Mouse (Mus musculus): ENCODE results near the gene Trpm2. TPM values are rescaled to one million over a fixed set of nuclear protein-coding genes. Genes with fewer than 3 reads are reported as not detected.

Gene Trpm2
- polyA plus RNA-seq, 1 experiment, result 21.0 TPM

DNA sequence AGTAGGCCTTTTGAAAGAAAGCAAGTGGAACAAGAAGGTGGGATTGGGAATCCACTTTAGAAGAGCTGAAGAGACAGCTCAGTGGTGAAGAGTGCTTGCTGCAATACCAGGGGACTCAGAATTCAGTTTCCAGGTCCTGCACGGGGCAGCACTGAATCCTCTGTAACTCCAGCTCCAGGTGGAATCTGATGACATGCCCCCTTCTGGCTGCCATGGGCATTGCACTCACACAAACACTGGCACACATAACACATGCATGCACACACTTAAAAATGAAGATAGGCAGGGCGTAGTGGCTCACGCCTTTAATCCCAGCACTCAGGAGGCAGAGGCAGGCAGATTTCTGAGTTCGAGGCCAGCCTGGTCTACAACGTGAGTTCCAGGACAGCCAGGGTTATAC lies 87.8 kb downstream of the Trpm2 start:
- 89% methylated on average over 5 of the region's 5 CpGs for WGBS
- H3K36me3 ChIP-seq (ENCODE audit: control insufficient read depth, insufficient read depth, low read length), result no peaks in the 10 kb centered on the region
- H3K27me3 ChIP-seq (ENCODE audit: control insufficient read depth, insufficient read depth, low read length), result no peaks in the 10 kb centered on the region
- no peak for TF ChIP-seq POLR2A (IDR thresholded peaks at IDR 0.05; ENCODE audit: control insufficient read depth, extremely low read depth, insufficient read depth, low read length, poor library complexity)
- no peak for TF ChIP-seq CTCF (IDR thresholded peaks at IDR 0.05; ENCODE audit: borderline replicate concordance, control insufficient read depth, extremely low read depth, insufficient read depth, low read length, poor library complexity)
- H3K4me3 ChIP-seq (ENCODE audit: control insufficient read depth, insufficient read depth, low read length), result no peak overlapping the region
- H3K27ac ChIP-seq (ENCODE audit: control insufficient read depth, insufficient read depth, low read length), result no peak overlapping the region
- no peaks in the 10 kb centered on the region for H3K4me1 ChIP-seq (replicated peaks; ENCODE audit: control insufficient read depth, insufficient read depth, low read length)
- DNase-seq, result peak; percentile 7

DNA sequence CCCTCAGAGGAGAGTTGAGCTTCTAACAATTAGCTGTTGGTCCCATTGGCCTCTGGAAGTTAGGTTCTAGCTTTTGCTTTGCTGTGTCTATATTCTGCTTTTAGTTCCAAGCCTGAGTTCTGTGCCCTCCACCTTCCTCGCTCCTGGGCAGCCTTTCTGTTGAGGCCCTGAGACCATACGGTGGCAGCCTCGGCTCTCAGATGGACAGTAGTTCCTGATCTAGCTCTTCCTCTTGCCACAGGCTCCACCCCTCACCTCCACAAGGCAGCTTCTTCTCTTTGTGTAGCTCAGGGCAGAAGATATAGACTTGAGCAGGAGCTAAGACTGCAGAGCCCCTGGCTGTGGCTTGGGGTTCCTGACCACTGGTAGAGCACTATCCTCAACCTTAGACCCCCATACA lies 90.1 kb downstream of the Trpm2 start:
- no peaks in the 10 kb centered on the region for H3K36me3 ChIP-seq (ENCODE audit: control insufficient read depth, insufficient read depth, low read length)
- H3K4me3 ChIP-seq (ENCODE audit: control insufficient read depth, insufficient read depth, low read length), result no peak overlapping the region
- H3K27ac ChIP-seq (ENCODE audit: control insufficient read depth, insufficient read depth, low read length), result no peak overlapping the region
- peaks cover 5% of the 10 kb centered on the region for H3K4me1 ChIP-seq (replicated peaks; ENCODE audit: control insufficient read depth, insufficient read depth, low read length)
- WGBS, result 19% methylated on average over 3 of the region's 3 CpGs
- H3K27me3 ChIP-seq (ENCODE audit: control insufficient read depth, insufficient read depth, low read length), result no peaks in the 10 kb centered on the region
- TF ChIP-seq POLR2A (IDR thresholded peaks at IDR 0.05; ENCODE audit: control insufficient read depth, extremely low read depth, insufficient read depth, low read length, poor library complexity) (no peak), CTCF (IDR thresholded peaks at IDR 0.05; ENCODE audit: borderline replicate concordance, control insufficient read depth, extremely low read depth, insufficient read depth, low read length, poor library complexity) (no peak)
- DNase-seq, result no peak

DNA sequence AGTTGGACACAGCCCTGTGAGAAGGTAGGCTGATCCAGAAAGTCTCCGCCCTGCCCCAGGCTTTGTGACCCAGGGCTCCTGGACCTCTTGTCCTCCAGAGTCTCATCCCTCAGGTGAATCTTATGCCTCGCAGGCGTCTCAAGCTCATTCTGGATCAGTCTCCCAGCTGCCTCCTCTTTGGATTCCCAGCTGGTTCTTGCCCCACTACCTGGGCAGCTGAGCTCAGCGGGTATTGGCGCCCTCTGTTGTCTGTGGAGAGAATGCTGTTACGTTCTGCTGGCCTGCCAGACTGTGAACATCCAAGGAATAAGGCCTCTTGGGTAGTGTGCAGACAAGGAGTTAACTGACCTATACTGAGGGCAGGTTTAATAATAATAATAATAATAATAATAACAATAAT lies 91.4 kb downstream of the Trpm2 start:
- TF ChIP-seq CTCF (IDR thresholded peaks at IDR 0.05; ENCODE audit: borderline replicate concordance, control insufficient read depth, extremely low read depth, insufficient read depth, low read length, poor library complexity), result no peak
- no peak for TF ChIP-seq POLR2A (IDR thresholded peaks at IDR 0.05; ENCODE audit: control insufficient read depth, extremely low read depth, insufficient read depth, low read length, poor library complexity)
- DNase-seq, result peak; percentile 44
- no peak overlapping the region for H3K27ac ChIP-seq (ENCODE audit: control insufficient read depth, insufficient read depth, low read length)
- WGBS, result 78% methylated on average over 6 of the region's 6 CpGs
- peaks cover 5% of the 10 kb centered on the region for H3K4me1 ChIP-seq (replicated peaks; ENCODE audit: control insufficient read depth, insufficient read depth, low read length)
- no peaks in the 10 kb centered on the region for H3K27me3 ChIP-seq (ENCODE audit: control insufficient read depth, insufficient read depth, low read length)
- H3K36me3 ChIP-seq (ENCODE audit: control insufficient read depth, insufficient read depth, low read length), result no peaks in the 10 kb centered on the region
- no peak overlapping the region for H3K4me3 ChIP-seq (ENCODE audit: control insufficient read depth, insufficient read depth, low read length)

DNA sequence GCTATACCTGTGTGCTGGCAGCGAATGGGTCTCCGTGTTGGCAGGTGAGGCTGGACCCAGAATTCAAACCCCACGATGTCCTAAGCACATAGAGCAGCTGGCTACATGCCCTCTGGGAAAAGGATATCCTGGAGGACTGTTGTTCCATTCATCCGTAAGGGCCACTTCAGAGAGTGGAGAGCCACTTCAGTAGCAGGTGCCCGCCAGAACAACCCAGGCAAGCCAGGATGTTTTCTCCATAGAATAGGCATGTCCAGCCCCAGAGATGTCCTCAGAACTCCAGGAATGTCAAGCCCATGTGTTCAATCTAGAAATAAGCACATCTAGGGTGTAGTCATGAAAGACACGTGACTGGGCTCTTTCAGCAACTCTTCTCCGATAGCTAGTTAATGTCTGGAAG lies 100.7 kb downstream of the Trpm2 start:
- no peaks in the 10 kb centered on the region for H3K36me3 ChIP-seq (ENCODE audit: control insufficient read depth, insufficient read depth, low read length)
- H3K27me3 ChIP-seq (ENCODE audit: control insufficient read depth, insufficient read depth, low read length), result no peaks in the 10 kb centered on the region
- WGBS, result 94% methylated on average over 7 of the region's 7 CpGs
- no peak for DNase-seq
- H3K27ac ChIP-seq (ENCODE audit: control insufficient read depth, insufficient read depth, low read length), result no peak overlapping the region
- H3K4me1 ChIP-seq (replicated peaks; ENCODE audit: control insufficient read depth, insufficient read depth, low read length), result peaks cover 4% of the 10 kb centered on the region; the same call in 1 of the 2 replicates
- TF ChIP-seq POLR2A (IDR thresholded peaks at IDR 0.05; ENCODE audit: control insufficient read depth, extremely low read depth, insufficient read depth, low read length, poor library complexity) (no peak), CTCF (IDR thresholded peaks at IDR 0.05; ENCODE audit: borderline replicate concordance, control insufficient read depth, extremely low read depth, insufficient read depth, low read length, poor library complexity) (no peak)
- H3K4me3 ChIP-seq (ENCODE audit: control insufficient read depth, insufficient read depth, low read length), result no peak overlapping the region

DNA sequence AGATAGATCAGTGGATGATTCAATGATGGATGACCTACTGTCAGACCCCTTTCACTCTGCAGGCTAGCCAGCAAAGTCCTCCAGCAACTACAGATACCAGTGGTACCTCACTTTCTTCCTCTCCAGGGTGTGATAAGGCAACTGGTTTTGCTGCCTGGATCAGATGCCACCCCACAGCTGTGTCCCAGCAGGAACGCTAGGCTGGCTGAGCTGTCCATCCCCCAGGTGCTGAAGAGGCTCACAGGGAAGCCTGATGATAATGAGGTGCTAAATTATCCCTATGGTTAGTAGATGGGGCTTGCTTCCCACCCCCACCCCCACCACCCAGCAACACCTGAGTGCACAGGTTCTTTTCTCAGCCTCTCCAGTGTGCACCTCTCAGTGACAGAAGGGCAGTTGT lies 102.8 kb downstream of the Trpm2 start:
- DNase-seq, result no peak
- 79% methylated on average over 1 of the region's 1 CpGs for WGBS
- H3K27me3 ChIP-seq (ENCODE audit: control insufficient read depth, insufficient read depth, low read length), result no peaks in the 10 kb centered on the region
- TF ChIP-seq CTCF (IDR thresholded peaks at IDR 0.05; ENCODE audit: borderline replicate concordance, control insufficient read depth, extremely low read depth, insufficient read depth, low read length, poor library complexity) (no peak), POLR2A (IDR thresholded peaks at IDR 0.05; ENCODE audit: control insufficient read depth, extremely low read depth, insufficient read depth, low read length, poor library complexity) (no peak)
- H3K4me3 ChIP-seq (ENCODE audit: control insufficient read depth, insufficient read depth, low read length), result no peak overlapping the region
- H3K36me3 ChIP-seq (ENCODE audit: control insufficient read depth, insufficient read depth, low read length), result no peaks in the 10 kb centered on the region
- peaks cover 8% of the 10 kb centered on the region; the same call in 1 of the 2 replicates for H3K4me1 ChIP-seq (replicated peaks; ENCODE audit: control insufficient read depth, insufficient read depth, low read length)
- H3K27ac ChIP-seq (ENCODE audit: control insufficient read depth, insufficient read depth, low read length), result no peak overlapping the region

DNA sequence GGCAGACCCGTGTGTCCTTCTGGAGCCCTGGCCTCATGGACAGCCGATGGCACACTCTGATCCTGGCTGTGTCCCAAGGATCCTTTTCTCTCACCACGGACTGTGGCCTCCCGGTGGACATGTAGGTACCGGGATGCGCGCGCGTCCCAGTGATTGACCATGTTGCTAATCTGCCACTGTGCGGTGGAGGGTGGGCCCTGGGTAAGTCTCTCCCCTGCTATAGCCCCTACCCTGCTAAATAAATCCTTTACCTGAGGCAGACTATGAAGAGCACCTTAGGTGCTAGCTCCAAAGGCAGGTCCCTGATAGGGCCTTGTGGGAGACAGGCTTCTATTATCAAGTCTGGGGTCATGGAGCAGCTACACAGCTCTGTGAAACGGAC lies 105.6 kb downstream of the Trpm2 start:
- Histone ChIP-seq H3K4me3 (ENCODE audit: control insufficient read depth, insufficient read depth, low read length) (peak overlapping the region; percentile 33), H3K36me3 (ENCODE audit: control insufficient read depth, insufficient read depth, low read length) (no peaks in the 10 kb centered on the region), H3K27ac (ENCODE audit: control insufficient read depth, insufficient read depth, low read length) (no peak overlapping the region), H3K4me1 (replicated peaks; ENCODE audit: control insufficient read depth, insufficient read depth, low read length) (peaks cover 8% of the 10 kb centered on the region; the same call in 1 of the 2 replicates), H3K27me3 (ENCODE audit: control insufficient read depth, insufficient read depth, low read length) (no peaks in the 10 kb centered on the region)
- WGBS, result 43% methylated on average over 11 of the region's 11 CpGs
- TF ChIP-seq CTCF (IDR thresholded peaks at IDR 0.05; ENCODE audit: borderline replicate concordance, control insufficient read depth, extremely low read depth, insufficient read depth, low read length, poor library complexity) (no peak), POLR2A (IDR thresholded peaks at IDR 0.05; ENCODE audit: control insufficient read depth, extremely low read depth, insufficient read depth, low read length, poor library complexity) (no peak)
- DNase-seq, result no peak

Data from thymus, adult 2 months (tissue).